Mouse (Mus musculus): ENCODE measurements around the gene Ccdc13. TPM values are rescaled to one million over a fixed set of nuclear protein-coding genes. Genes with fewer than 3 reads are reported as not detected.

Gene Ccdc13
- polyA plus RNA-seq (2015; fragmentation: Nextera tagmentation; extraction: Ambion mirVana), result 2.8 and 3.0 TPM in 2 replicates

DNA sequence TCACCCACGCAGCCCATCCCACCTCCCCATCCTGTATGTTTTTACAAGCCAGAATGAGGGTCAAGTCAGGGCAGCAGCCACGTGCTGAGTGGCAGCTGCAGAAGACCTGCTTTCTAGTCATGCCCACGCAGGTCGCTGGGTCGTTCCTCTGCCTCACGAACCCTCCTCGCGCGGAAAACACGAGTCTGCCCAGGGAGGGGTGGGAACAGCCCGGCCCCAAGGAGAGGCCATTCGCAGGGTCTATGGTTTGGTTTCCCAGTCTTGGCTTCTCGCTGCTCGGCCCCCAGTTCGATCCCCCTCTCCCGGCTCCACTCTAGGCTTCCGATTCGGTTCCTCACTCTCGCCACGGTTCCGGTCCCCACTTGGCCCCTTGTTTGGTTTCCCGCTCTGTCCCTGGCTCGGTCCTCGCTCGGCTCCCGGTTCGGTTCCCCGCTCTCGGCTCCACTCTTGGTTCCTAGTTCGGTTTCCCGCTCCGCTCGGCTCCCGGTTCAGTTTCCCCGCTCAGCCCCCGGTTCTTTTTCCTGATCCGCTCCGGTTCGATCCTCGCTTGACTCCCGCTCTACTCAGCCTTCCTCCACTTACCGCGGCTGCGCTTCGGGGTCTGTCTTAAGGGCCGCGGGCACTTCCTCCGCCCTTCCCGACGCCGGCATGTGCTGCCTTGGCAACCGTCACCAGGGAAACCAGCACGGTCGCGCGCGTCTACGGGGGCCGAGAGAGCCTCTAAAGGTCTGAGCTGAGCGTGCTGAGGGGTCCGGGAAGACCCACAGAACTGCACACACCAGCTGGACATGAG is at the start of gene Ccdc13:
Gene Ccdc13, minus strand, starts transcription at position 633 of the 793 bp plus-strand sequence.
- Histone ChIP-seq H3K9ac (peak within 1 kb of the TSS; percentile 68), H3K27ac (replicated peaks) (no peak within 1 kb of the TSS), H3K9me3 (no peaks in the 10 kb centered on the region), H3K4me3 (peak within 1 kb of the TSS; percentile 48), H3K27me3 (no peaks in the 10 kb centered on the region), H3K36me3 (no peaks in the 10 kb centered on the region), H3K4me1 (replicated peaks) (peaks cover 5% of the 10 kb centered on the region), H3K4me2 (peak within 1 kb of the TSS; percentile 69)
- peak; percentile 89 for ATAC-seq (ENCODE audit: low read depth)
- WGBS, result 4% methylated on average over 61 of the region's 61 CpGs

DNA sequence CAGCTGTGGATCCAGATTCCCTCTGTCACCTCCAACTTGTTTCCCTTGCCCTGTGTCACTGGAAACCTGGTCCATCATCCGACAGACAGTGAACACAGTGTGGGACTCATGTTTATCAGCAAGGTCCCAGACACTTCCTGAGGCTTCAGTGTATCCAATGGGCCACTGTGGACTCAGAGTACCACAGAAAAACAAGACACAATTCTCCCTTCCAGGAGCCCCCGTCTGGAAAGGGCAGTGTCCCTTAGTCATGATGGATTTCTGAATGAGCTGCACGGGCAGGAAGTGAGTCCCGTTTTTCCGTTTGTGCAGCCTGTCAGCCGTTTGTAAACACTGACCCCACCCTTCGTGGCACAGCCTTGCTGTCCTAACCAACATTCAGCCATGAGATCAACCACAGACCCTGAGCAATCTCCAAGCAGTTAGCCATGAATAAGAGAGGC is 42.8 kb upstream of the Ccdc13 start:
- no peaks in the 10 kb centered on the region for H3K36me3 ChIP-seq
- no peak overlapping the region for H3K4me2 ChIP-seq
- no peaks in the 10 kb centered on the region for H3K27me3 ChIP-seq
- no peaks in the 10 kb centered on the region for H3K9me3 ChIP-seq
- H3K9ac ChIP-seq, result no peak overlapping the region
- 79% methylated on average over 7 of the region's 7 CpGs for WGBS
- H3K27ac ChIP-seq (replicated peaks), result no peak overlapping the region
- H3K4me3 ChIP-seq, result no peak overlapping the region
- ATAC-seq (ENCODE audit: low read depth), result no peak
- no peaks in the 10 kb centered on the region; the same call in 1 of the 2 replicates for H3K4me1 ChIP-seq (replicated peaks)

DNA sequence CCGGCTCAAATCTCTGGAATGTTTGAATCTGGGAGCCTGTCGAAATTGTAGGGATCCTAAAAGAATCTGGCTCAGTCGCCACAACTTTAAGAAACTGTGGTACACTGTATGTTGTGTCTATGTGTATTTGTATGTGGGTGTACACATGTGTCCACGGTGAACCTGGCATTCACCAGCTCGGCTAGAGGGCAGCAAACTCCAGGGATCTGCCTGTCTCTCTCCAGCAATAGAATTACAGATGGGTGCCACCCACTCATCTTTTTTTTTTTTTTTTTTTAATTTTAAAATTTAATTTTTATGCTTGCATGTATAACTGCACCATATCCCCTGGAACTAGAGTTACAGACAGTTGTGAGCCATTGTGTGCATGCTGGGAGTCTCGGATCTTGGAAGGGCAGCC is 42.0 kb upstream of the Ccdc13 start:
- Histone ChIP-seq H3K36me3 (no peaks in the 10 kb centered on the region), H3K9me3 (no peaks in the 10 kb centered on the region), H3K4me1 (replicated peaks) (peaks cover 3% of the 10 kb centered on the region; the same call in 1 of the 2 replicates), H3K9ac (no peak overlapping the region), H3K27ac (replicated peaks) (no peak overlapping the region), H3K27me3 (peaks cover 7% of the 10 kb centered on the region), H3K4me3 (no peak overlapping the region), H3K4me2 (no peak overlapping the region)
- WGBS, result 82% methylated on average over 6 of the region's 6 CpGs
- no peak for ATAC-seq (ENCODE audit: low read depth)

DNA sequence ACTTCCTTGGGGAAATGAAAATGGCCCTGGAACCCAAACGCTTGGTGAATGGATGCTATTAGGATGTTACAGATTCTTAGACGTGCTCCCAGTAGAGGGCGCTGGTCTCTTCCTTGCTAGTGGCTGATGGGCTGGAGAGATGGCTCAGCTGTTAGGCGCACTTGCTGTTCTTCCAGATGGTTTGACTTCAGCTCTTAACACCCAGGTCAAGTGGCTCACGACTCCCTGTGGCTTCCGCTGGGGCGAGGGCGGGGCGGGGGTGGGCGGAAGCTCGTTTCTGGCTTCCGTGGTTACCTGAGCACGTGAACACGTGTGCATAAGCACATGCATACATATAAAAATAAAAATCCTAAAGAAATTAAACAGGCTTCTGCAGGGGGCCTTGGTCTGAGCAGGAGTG is 41.6 kb upstream of the Ccdc13 start:
- H3K36me3 ChIP-seq, result no peaks in the 10 kb centered on the region
- peaks cover 10% of the 10 kb centered on the region for H3K27me3 ChIP-seq
- H3K9me3 ChIP-seq, result no peaks in the 10 kb centered on the region
- no peak for ATAC-seq (ENCODE audit: low read depth)
- no peak overlapping the region for H3K27ac ChIP-seq (replicated peaks)
- H3K4me3 ChIP-seq, result no peak overlapping the region
- peaks cover 3% of the 10 kb centered on the region; the same call in 1 of the 2 replicates for H3K4me1 ChIP-seq (replicated peaks)
- WGBS, result 23% methylated on average over 14 of the region's 14 CpGs
- no peak overlapping the region for H3K9ac ChIP-seq
- peak overlapping the region; percentile 30 for H3K4me2 ChIP-seq

DNA sequence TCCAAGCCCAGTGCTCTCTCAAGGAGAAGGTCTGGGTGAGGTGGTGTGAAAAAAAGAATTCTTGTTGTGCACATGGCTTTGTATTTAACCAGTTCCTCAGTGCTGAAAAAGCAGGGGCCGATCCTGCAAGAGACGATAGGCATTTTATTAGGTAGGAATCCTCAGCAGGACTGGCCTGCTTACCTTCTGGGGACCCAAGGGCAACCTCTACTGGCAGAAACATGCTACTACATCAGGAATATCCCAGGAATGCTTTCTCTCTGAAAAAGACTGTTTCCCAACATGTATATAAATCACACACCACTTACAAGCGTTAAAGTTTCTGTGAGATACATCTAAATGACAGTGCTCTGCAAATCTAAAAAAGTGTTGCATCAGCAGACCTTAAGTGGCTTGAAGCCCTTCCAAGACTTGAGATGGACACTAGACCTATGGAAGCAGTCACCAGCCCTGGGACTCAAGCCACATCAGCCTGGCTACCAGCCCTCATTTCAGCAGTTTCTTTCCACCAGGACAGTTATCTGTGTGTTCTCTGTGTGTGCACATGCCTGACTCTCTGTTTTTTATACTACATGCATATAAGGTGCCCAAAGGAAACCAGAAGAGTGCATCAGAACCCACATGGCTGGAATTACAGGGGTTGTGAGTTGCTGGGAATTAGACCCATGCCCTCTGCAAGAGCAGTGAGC is 37.9 kb upstream of the Ccdc13 start:
- WGBS, result 13% methylated on average over 3 of the region's 3 CpGs
- Histone ChIP-seq H3K36me3 (no peaks in the 10 kb centered on the region), H3K27ac (replicated peaks) (no peak overlapping the region), H3K9ac (no peak overlapping the region), H3K27me3 (peaks cover 22% of the 10 kb centered on the region), H3K4me1 (replicated peaks) (peaks cover 3% of the 10 kb centered on the region; the same call in 1 of the 2 replicates), H3K9me3 (no peaks in the 10 kb centered on the region), H3K4me2 (no peak overlapping the region), H3K4me3 (no peak overlapping the region)
- no peak for ATAC-seq (ENCODE audit: low read depth)

DNA sequence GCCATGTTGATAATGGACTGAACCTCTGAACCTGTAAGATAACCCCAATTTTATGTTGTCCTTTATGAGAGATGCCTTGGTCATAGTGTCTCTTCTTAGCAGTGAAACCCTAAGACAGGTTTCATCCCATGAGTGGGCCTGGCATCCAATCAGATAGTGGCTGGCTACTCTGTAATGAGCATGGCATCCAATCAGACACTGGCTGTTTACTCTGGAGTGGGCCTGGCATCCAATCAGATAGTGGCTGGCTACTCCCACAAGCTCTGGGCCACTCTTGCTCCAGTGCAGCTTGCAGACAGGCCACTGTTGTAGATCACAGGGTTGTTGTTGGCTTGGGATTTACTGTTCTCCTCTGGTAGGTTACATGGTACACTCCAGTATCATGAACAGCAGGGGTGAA is 34.3 kb upstream of the Ccdc13 start:
- Histone ChIP-seq H3K27me3 (peaks cover 26% of the 10 kb centered on the region), H3K9me3 (no peaks in the 10 kb centered on the region), H3K36me3 (no peaks in the 10 kb centered on the region), H3K4me3 (no peak overlapping the region), H3K9ac (no peak overlapping the region), H3K27ac (replicated peaks) (no peak overlapping the region), H3K4me2 (no peak overlapping the region), H3K4me1 (replicated peaks) (peaks cover 19% of the 10 kb centered on the region)
- no peak for ATAC-seq (ENCODE audit: low read depth)

DNA sequence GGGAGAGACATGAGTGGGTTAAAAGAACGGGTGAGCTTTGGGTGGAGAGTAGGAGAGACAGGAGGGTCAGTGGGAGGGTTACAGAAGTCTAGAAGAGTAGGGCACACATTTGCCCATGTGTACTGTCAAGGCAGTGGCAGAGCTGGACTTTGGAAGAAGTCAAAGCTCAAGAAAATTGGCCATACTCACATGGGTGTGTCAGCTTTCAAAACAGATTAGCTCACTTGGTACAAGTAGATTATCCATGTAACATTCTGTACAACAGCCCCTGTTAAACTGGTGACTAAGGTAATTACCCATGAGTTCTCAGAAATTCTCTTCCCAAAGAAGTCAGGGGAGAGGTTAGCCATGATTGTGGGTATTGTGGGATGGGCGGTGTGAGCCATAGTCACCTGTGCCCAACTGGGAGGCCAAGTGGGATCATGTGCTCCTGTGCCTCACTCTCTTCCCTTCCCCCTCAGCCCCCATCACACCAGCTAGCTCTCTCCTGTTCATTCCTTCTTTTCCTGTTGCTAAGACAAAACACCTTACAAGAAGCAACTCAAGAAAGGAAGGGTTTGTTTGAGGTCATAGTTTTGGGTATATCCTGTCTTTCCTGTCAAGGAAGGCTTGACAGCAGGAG is 32.9 kb upstream of the Ccdc13 start:
- peaks cover 30% of the 10 kb centered on the region for H3K27me3 ChIP-seq
- peaks cover 19% of the 10 kb centered on the region for H3K4me1 ChIP-seq (replicated peaks)
- H3K4me3 ChIP-seq, result no peak overlapping the region
- WGBS, result 80% methylated on average over 2 of the region's 2 CpGs
- no peak overlapping the region for H3K4me2 ChIP-seq
- no peak overlapping the region for H3K9ac ChIP-seq
- H3K27ac ChIP-seq (replicated peaks), result no peak overlapping the region
- no peaks in the 10 kb centered on the region for H3K36me3 ChIP-seq
- no peaks in the 10 kb centered on the region for H3K9me3 ChIP-seq
- ATAC-seq (ENCODE audit: low read depth), result no peak

DNA sequence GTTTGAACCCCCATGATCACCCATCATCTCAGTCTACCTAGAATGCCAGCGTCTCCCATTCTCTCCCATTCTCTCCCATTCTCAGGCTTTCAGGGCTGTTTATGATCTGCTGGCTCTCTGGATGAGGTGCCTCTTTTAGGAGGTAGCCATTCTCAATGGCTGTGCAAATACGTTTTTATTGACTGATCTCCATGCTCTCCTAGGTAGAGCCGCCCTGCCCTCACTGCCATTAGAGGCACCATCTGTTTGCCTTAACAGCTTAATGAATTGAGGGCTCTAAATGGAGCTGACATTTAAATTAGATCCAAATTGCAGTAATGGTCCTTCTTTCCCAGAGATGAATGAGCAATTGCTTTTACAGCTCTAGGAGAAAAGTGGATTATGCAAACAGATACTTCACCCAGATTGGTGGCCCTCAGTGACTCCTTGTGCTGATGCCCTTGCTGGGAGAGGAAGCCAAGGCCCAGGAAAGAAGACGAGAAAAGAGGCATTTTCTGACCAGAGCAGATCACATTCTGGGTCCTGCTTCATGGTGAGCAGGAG is 30.8 kb upstream of the Ccdc13 start:
- H3K4me1 ChIP-seq (replicated peaks), result peaks cover 23% of the 10 kb centered on the region
- no peak overlapping the region for H3K4me3 ChIP-seq
- H3K9ac ChIP-seq, result no peak overlapping the region
- 5% methylated on average over 4 of the region's 4 CpGs for WGBS
- H3K27ac ChIP-seq (replicated peaks), result peak overlapping the region; percentile 56
- H3K4me2 ChIP-seq, result no peak overlapping the region
- peaks cover 14% of the 10 kb centered on the region for H3K27me3 ChIP-seq
- peak; percentile 68; the same call in 1 of the 2 replicates for ATAC-seq (ENCODE audit: low read depth)
- H3K36me3 ChIP-seq, result no peaks in the 10 kb centered on the region
- H3K9me3 ChIP-seq, result no peaks in the 10 kb centered on the region

DNA sequence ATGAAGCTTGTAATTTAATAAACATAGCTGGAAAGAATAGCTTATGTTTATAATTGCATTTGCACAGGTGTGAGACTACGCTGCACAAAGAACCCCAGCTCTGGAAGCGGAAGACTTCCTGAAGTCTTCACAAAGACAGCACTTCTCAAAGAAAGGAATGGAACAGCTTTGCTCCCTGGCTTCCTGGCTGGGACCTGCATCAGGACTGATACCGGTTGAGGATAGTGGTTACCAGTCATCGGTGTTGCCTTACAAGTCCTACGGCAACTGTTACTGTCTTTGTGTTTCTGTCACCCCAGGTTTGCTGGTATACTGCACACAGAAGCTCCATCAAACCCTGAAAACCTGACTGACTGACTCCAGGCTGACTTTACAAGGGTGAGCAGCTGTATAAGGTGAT is 30.2 kb upstream of the Ccdc13 start:
- Histone ChIP-seq H3K36me3 (no peaks in the 10 kb centered on the region), H3K27ac (replicated peaks) (peak overlapping the region; percentile 56; the same call in 1 of the 2 replicates), H3K4me1 (replicated peaks) (peaks cover 23% of the 10 kb centered on the region), H3K9ac (no peak overlapping the region), H3K27me3 (peaks cover 13% of the 10 kb centered on the region; the same call in 1 of the 2 replicates), H3K4me2 (no peak overlapping the region), H3K9me3 (no peaks in the 10 kb centered on the region), H3K4me3 (no peak overlapping the region)
- WGBS, result 82% methylated on average over 5 of the region's 5 CpGs
- ATAC-seq (ENCODE audit: low read depth), result no peak

DNA sequence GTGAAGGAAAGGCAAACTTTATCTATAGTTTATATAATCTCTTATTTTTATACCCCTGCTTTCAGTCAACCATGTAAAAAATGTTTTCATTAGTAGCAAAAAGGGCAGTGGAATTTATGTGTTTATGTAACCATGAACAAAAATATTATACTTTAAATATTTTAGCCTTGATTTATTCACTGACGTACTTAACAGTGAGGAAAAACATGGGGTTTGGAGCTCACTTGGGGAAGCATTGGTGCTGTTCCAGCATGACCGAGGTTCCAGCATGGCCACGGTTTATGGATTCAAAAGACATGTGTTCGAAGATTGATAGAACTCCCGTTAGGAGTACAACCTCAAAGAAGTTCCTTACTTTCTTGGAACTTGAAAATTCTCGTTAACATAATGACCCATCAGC is 29.0 kb upstream of the Ccdc13 start:
- Histone ChIP-seq H3K27ac (replicated peaks) (no peak overlapping the region), H3K9me3 (no peaks in the 10 kb centered on the region), H3K9ac (no peak overlapping the region), H3K27me3 (0 out of 2 replicates have a peak, but pooled peaks cover 9% of the 10 kb centered on the region), H3K36me3 (no peaks in the 10 kb centered on the region), H3K4me1 (replicated peaks) (peaks cover 23% of the 10 kb centered on the region), H3K4me2 (no peak overlapping the region), H3K4me3 (no peak overlapping the region)
- 80% methylated on average over 6 of the region's 6 CpGs for WGBS
- ATAC-seq (ENCODE audit: low read depth), result no peak

DNA sequence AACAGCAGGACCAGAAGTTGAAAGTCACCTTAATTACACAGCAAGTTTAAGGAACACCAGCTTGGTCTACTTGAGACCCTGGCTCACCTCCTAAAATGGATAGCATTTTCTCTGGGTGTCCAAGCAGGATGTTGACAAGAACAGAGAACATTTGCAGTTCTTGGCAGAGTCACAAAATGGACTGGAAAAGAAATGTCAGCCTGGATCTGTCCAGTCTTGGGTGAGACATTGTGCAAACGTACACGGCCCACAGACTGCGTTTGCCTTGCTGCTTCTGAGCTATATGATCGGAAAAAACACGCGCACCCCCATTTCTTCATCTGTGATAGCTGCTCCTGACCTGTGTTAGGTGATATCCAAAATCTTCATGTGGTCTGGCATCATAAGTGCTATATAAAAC is 28.4 kb upstream of the Ccdc13 start:
- Histone ChIP-seq H3K9me3 (no peaks in the 10 kb centered on the region), H3K27ac (replicated peaks) (no peak overlapping the region), H3K4me1 (replicated peaks) (peaks cover 23% of the 10 kb centered on the region), H3K4me3 (no peak overlapping the region), H3K9ac (no peak overlapping the region), H3K4me2 (no peak overlapping the region), H3K36me3 (no peaks in the 10 kb centered on the region), H3K27me3 (0 out of 2 replicates have a peak, but pooled peaks cover 8% of the 10 kb centered on the region)
- WGBS, result 95% methylated on average over 6 of the region's 6 CpGs
- ATAC-seq (ENCODE audit: low read depth), result no peak
